Mouse (Mus musculus): Measurements from ENCODE around the gene Ncmap.

DNA sequence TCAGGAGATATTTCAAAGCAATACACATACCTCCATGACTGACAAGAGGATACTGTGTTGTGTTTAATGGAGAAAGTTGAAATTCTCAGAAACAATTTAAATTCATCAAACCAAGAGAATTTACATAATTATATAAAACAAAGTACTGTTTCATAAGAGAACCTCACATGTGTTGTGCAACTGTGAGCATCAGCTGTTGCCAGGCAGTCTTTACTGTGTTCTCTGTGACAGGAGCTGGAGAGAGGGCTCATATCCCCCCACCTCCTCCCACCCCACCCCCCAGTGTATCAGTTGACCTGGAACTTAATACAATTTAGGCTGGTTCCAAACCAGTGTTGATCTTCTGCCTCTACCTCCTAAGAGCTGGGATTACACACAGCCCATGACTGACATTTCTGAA lies 72.0 kb downstream of the Ncmap start:
- TF ChIP-seq POLR2AphosphoS5 (IDR thresholded peaks at IDR 0.05; ENCODE audit: insufficient replicate concordance, low read depth, low read length) (no peak), CTCF (IDR thresholded peaks at IDR 0.05; ENCODE audit: low read depth, low read length) (no peak)
